8 mouse cellular contexts compared by ENCODE assay signal in genomic region chr10:20954221-20954620, GRCm38 (mm10). TPM values are rescaled to one million over a fixed set of nuclear protein-coding genes. Genes with fewer than 3 reads are reported as not detected.
A peak's percentile ranks its signal among the peaks of the same experiment; 100 is the strongest.
DNase-seq lines count a peak whose midpoint lies in the region; ATAC-seq and TF ChIP-seq lines count a peak whose summit lies in the region.

No protein-coding gene starts in this region.

- peak overlapping the region; percentile 80 for H3K4me2 ChIP-seq in CH12.LX (ENCODE audit: insufficient read depth, low read depth, poor library complexity, severe bottlenecking)
- peak overlapping the region; percentile 59 for H3K4me2 ChIP-seq in embryonic facial prominence, embryonic 14.5 days (ENCODE audit: low read depth, low read length)
- peak overlapping the region; percentile 51 for H3K4me2 ChIP-seq in lung, embryonic 15.5 days

- 53% methylated on average over 26 of the region's 26 CpGs for WGBS in embryonic facial prominence, embryonic 14.5 days
- WGBS in lung, embryonic 15.5 days = 36% methylated on average over 26 of the region's 26 CpGs

- in situ Hi-C loops in CH12.LX (cut with MboI; ENCODE audit: low pct_ligation_motif_present, low pct_unique_long_range_greater_than_20kb, low sequenced_read_pairs) = no loop called here

- H3K9ac ChIP-seq in CH12.LX (ENCODE audit: insufficient read depth, low read depth) = 0 out of 2 replicates have a peak overlapping the region, but pooled peaks have one; percentile 36
- H3K9ac ChIP-seq in embryonic facial prominence, embryonic 14.5 days (ENCODE audit: low read depth, low read length) = peak overlapping the region; percentile 23; the same call in 1 of the 2 replicates
- no peak overlapping the region for H3K9ac ChIP-seq in lung, embryonic 15.5 days

- dilution Hi-C loops in CH12.LX (cut with MboI; ENCODE audit: extremely low pct_ligation_motif_present, extremely low pct_unique_long_range_greater_than_20kb, low sequenced_read_pairs) = no loop called here

- peak; percentile 38 for TF ChIP-seq POLR2A in CH12.LX (IDR thresholded peaks at IDR 0.05; ENCODE audit: low read depth, low read length)

- peaks cover 0 to 4% of the 10 kb centered on the region in 2 experiments; a peak in 1 of 4 replicates for H3K4me1 ChIP-seq in CH12.LX (ENCODE audit: control insufficient read depth in 1 of 2, insufficient read depth in 2 of 2)
- peaks cover 4% of the 10 kb centered on the region; the same call in 1 of the 2 replicates for H3K4me1 ChIP-seq in embryonic facial prominence, embryonic 14.5 days (ENCODE audit: control insufficient read depth, insufficient read depth, low read length)
- H3K4me1 ChIP-seq in lung, embryonic 15.5 days = no peaks in the 10 kb centered on the region; the same call in 1 of the 2 replicates

- intact Hi-C loops in heart, postnatal 36 days (cut with DNase I) = loop anchor here (5.0 kb wide), 1 partner anchor 642 kb away; the partner anchor contains the start of gene Bclaf1

- peak; percentile 34 for DNase-seq in CH12.LX (ENCODE audit: extremely low read depth)
- DNase-seq in adrenal gland, postnatal 36 days = peak; percentile 40 to 67
- DNase-seq in embryonic facial prominence, embryonic 14.5 days (ENCODE audit: low spot score) = peak; percentile 92
- DNase-seq in heart, postnatal 36 days = peak; percentile 10 to 30
- peak; percentile 82 to 85 for DNase-seq in layer of hippocampus, adult 2 months (ENCODE audit: low spot score in 2 of 2)
- peak; percentile 92 for DNase-seq in retina, postnatal 1 day
- peak; percentile 62 to 77 for DNase-seq in thymus, postnatal 36 days

- H3K27me3 ChIP-seq in CH12.LX (replicated peaks) = no peaks in the 10 kb centered on the region
- no peaks in the 10 kb centered on the region for H3K27me3 ChIP-seq in embryonic facial prominence, embryonic 14.5 days (replicated peaks; ENCODE audit: control insufficient read depth, insufficient read depth, low read length)
- H3K27me3 ChIP-seq in lung, embryonic 15.5 days = no peaks in the 10 kb centered on the region

- no peak for ATAC-seq in embryonic facial prominence, embryonic 14.5 days (ENCODE audit: low read depth)
- no peak for ATAC-seq in lung, embryonic 15.5 days (ENCODE audit: borderline replicate concordance, extremely low read depth, low FRiP score, low TSS enrichment)

- no peak for TF ChIP-seq EP300 in CH12.LX (IDR thresholded peaks at IDR 0.05; ENCODE audit: low read length)

- no peak overlapping the region for H3K27ac ChIP-seq in CH12.LX (ENCODE audit: insufficient read depth, low read depth)
- H3K27ac ChIP-seq in embryonic facial prominence, embryonic 14.5 days (replicated peaks; ENCODE audit: low read depth, low read length) = no peak overlapping the region
- H3K27ac ChIP-seq in layer of hippocampus, adult 2 months = peak overlapping the region; percentile 97
- no peak overlapping the region for H3K27ac ChIP-seq in lung, embryonic 15.5 days

- H3K36me3 ChIP-seq in CH12.LX (replicated peaks in 1 of 2; ENCODE audit: control insufficient read depth in 1 of 2, insufficient read depth in 1 of 2, low read length in 1 of 2) = no peaks in the 10 kb centered on the region
- no peaks in the 10 kb centered on the region for H3K36me3 ChIP-seq in embryonic facial prominence, embryonic 14.5 days (ENCODE audit: control insufficient read depth, insufficient read depth, low read length)
- H3K36me3 ChIP-seq in lung, embryonic 15.5 days = no peaks in the 10 kb centered on the region

- no peaks in the 10 kb centered on the region for H3K9me3 ChIP-seq in CH12.LX (replicated peaks; ENCODE audit: low read length)
- H3K9me3 ChIP-seq in embryonic facial prominence, embryonic 14.5 days (ENCODE audit: control insufficient read depth, low read length) = no peaks in the 10 kb centered on the region
- no peaks in the 10 kb centered on the region for H3K9me3 ChIP-seq in lung, embryonic 15.5 days

- peak overlapping the region in 2 of 3 experiments; percentile 34 to 56 for H3K4me3 ChIP-seq in CH12.LX (replicated peaks in 1 of 3; ENCODE audit: low read depth in 2 of 3, low read length in 2 of 3, poor library complexity in 1 of 3)
- peak overlapping the region; percentile 35 for H3K4me3 ChIP-seq in embryonic facial prominence, embryonic 14.5 days (ENCODE audit: low read depth, low read length)
- H3K4me3 ChIP-seq in layer of hippocampus, adult 2 months = peak overlapping the region; percentile 91
- peak overlapping the region; percentile 21 for H3K4me3 ChIP-seq in lung, embryonic 15.5 days

- no peak for TF ChIP-seq RAD21 in CH12.LX (IDR thresholded peaks at IDR 0.05; ENCODE audit: low read depth, low read length)

- H3K79me2 ChIP-seq in CH12.LX (replicated peaks; ENCODE audit: control insufficient read depth, extremely low read depth, insufficient read depth, poor library complexity, severe bottlenecking) = no peaks in the 10 kb centered on the region

- no peak for TF ChIP-seq CTCF in CH12.LX (conservative IDR thresholded peaks at IDR 0.05 in 1 of 2, IDR thresholded peaks at IDR 0.05 in 1 of 2; ENCODE audit: low read depth in 2 of 2, low read length in 2 of 2)
- no peak for TF ChIP-seq CTCF in layer of hippocampus, adult 2 months (conservative IDR thresholded peaks at IDR 0.05)

TF ChIP-seq in CH12.LX, 34 proteins besides CTCF, POLR2A, EP300 and RAD21:
- TF ChIP-seq BHLHE40 (IDR thresholded peaks at IDR 0.05; ENCODE audit: low read depth, low read length) = peak; percentile 95
- TF ChIP-seq IRF4 (IDR thresholded peaks at IDR 0.05; ENCODE audit: low read depth, low read length) = no peak
- TF ChIP-seq MXI1 (IDR thresholded peaks at IDR 0.05; ENCODE audit: low read depth, low read length) = peak; percentile 68
- 0 out of 2 replicates have a peak, but pooled peaks have one; percentile 35 for TF ChIP-seq RCOR1 (conservative IDR thresholded peaks at IDR 0.05; ENCODE audit: low read depth, low read length)
- TF ChIP-seq ETS1 (conservative IDR thresholded peaks at IDR 0.05; ENCODE audit: low read depth, low read length) = 0 out of 2 replicates have a peak, but pooled peaks have one; percentile 21
- peak; percentile 98 for TF ChIP-seq NRF1 (IDR thresholded peaks at IDR 0.05; ENCODE audit: low read depth, low read length)
- TF ChIP-seq NELFE (IDR thresholded peaks at IDR 0.05; ENCODE audit: low read depth, low read length) = peak; percentile 54; the same call in 1 of the 2 replicates
- TF ChIP-seq CHD2 (IDR thresholded peaks at IDR 0.05; ENCODE audit: low read length) = peak; percentile 59; the same call in 1 of the 2 replicates
- TF ChIP-seq MYC (IDR thresholded peaks at IDR 0.05; ENCODE audit: low read depth, low read length) = peak; percentile 71
- peak; percentile 46; the same call in 1 of the 2 replicates for TF ChIP-seq TCF12 (IDR thresholded peaks at IDR 0.05; ENCODE audit: low read depth, low read length)
- TF ChIP-seq MAZ (IDR thresholded peaks at IDR 0.05; ENCODE audit: low read depth, low read length) = peak; percentile 79; the same call in 1 of the 2 replicates
- no peak for TF ChIP-seq UBTF (IDR thresholded peaks at IDR 0.05; ENCODE audit: low read depth, low read length)
- TF ChIP-seq KAT2A (IDR thresholded peaks at IDR 0.05; ENCODE audit: insufficient replicate concordance, low read length) = no peak
- TF ChIP-seq MAX (IDR thresholded peaks at IDR 0.05; ENCODE audit: low read length) = peak; percentile 79; the same call in 1 of the 2 replicates

RNA-seq across cellular contexts. Expression of gene Ahi1, which starts 1.9 kb away (rescaled TPM):
- total RNA-seq in CH12.LX (2012; rRNA removed) = 2.5 and 4.6 TPM in 2 replicates
- total RNA-seq in CH12.LX (2014; rRNA removed) = 3.9 and 4.2 TPM in 2 replicates
- polyA plus RNA-seq in CH12.LX (2012; ENCODE audit: insufficient read length, low read depth) = 2.7 and 2.8 TPM in 2 replicates
- 10 to 100 TPM; 29.3 to 40.2 TPM for total RNA-seq in adrenal gland, postnatal 36 days (2021)
- polyA plus RNA-seq in embryonic facial prominence, embryonic 14.5 days (2014; fragmentation: Nextera tagmentation; extraction: Ambion mirVana) = 10.7 and 12.5 TPM in 2 replicates
- 1 to 10 TPM; 1.1 to 1.6 TPM for total RNA-seq in heart, postnatal 36 days (2021)
- 100 to 1,000 TPM; 230 to 241 TPM for total RNA-seq in layer of hippocampus, adult 2 months (2021)
- 5.4 and 5.7 TPM in 2 replicates for polyA plus RNA-seq in lung, embryonic 15.5 days (2015; fragmentation: Nextera tagmentation; extraction: Ambion mirVana)

Comparison
In these comparisons a context has a peak if more than half of its experiments do, and no peak if none do; other contexts are left out.
1. DNase-seq: peak in every context shown above with its lines; median percentile 92 in embryonic facial prominence, embryonic 14.5 days; 92 in retina, postnatal 1 day; 84 in layer of hippocampus, adult 2 months; 70 in thymus, postnatal 36 days; 54 in adrenal gland, postnatal 36 days; 34 in CH12.LX; 20 in heart, postnatal 36 days.
2. H3K4me3 ChIP-seq: peak in every context shown above with its lines; median percentile 91 in layer of hippocampus, adult 2 months; 45 in CH12.LX; 35 in embryonic facial prominence, embryonic 14.5 days; 21 in lung, embryonic 15.5 days.
3. RNA of gene Ahi1, which starts 1.9 kb away (total RNA-seq): 230 to 241 TPM in layer of hippocampus, adult 2 months; 29.3 to 40.2 TPM in adrenal gland, postnatal 36 days, 2.5 to 4.6 TPM in CH12.LX and 1.1 to 1.6 TPM in heart, postnatal 36 days; every median in the first group is over 4 times any median in the second.
4. Peak in every context shown above with its lines, with median percentiles within 50 percentile points of each other: H3K4me2 ChIP-seq.